18 mouse cellular contexts compared by ENCODE assay signal in genomic region chr13:91649926-91650325, GRCm38 (mm10).
DNase-seq lines count a peak whose midpoint lies in the region; ATAC-seq and TF ChIP-seq lines count a peak whose summit lies in the region.
"Had no signal": no experiment of that assay in that cellular context is flagged by ENCODE, and none has a peak within 500 bp of the region (broad histone marks: within the 10 kb centered on the region; RNA-seq: fewer than 3 reads in every experiment).

No protein-coding gene starts in this region.

- ATAC-seq in kidney, embryonic 15.5 days (replicated peaks; ENCODE audit: low FRiP score): peak; percentile 70
- ATAC-seq in monocyte, adult 5-6 weeks (replicated peaks; ENCODE audit: insufficient number of reproducible peaks, low FRiP score, low TSS enrichment, poor library complexity, severe bottlenecking): no peak
- ATAC-seq: forebrain, embryonic 13.5 days; hindbrain, postnatal 0 days had no signal

- no peak for TF ChIP-seq CTCF in embryonic fibroblast, embryonic 13.5 days (IDR thresholded peaks at IDR 0.05; ENCODE audit: borderline replicate concordance, insufficient read depth, low read length)

- peak; percentile 44; the same call in 1 of the 2 replicates for TF ChIP-seq POLR2A in embryonic fibroblast, embryonic 13.5 days (IDR thresholded peaks at IDR 0.05; ENCODE audit: low read depth, low read length)

- no peak overlapping the region for H3K4me3 ChIP-seq in embryonic fibroblast, embryonic 13.5 days (ENCODE audit: insufficient read depth, low read length)
- H3K4me3 ChIP-seq in kidney, embryonic 15.5 days (replicated peaks): no peak overlapping the region
- H3K4me3 ChIP-seq: embryonic facial prominence, embryonic 15.5 days; forebrain, embryonic 13.5 days; limb, embryonic 15.5 days; midbrain, embryonic 10.5 days had no signal

- no peaks in the 10 kb centered on the region for H3K9me3 ChIP-seq in kidney, embryonic 15.5 days (replicated peaks)
- H3K9me3 ChIP-seq: embryonic facial prominence, embryonic 15.5 days; forebrain, embryonic 13.5 days; limb, embryonic 15.5 days; midbrain, embryonic 10.5 days had no signal

- no peaks in the 10 kb centered on the region for H3K27me3 ChIP-seq in kidney, embryonic 15.5 days
- H3K27me3 ChIP-seq: embryonic facial prominence, embryonic 15.5 days; forebrain, embryonic 13.5 days; limb, embryonic 15.5 days had no signal

- no peak overlapping the region for H3K9ac ChIP-seq in kidney, embryonic 15.5 days
- H3K9ac ChIP-seq: embryonic facial prominence, embryonic 15.5 days; forebrain, embryonic 13.5 days; limb, embryonic 15.5 days had no signal

- WGBS in kidney, embryonic 15.5 days: 63% methylated on average over 7 of the region's 7 CpGs

- no peak overlapping the region for H3K4me2 ChIP-seq in kidney, embryonic 15.5 days
- H3K4me2 ChIP-seq: embryonic facial prominence, embryonic 15.5 days; forebrain, embryonic 13.5 days; limb, embryonic 15.5 days had no signal

- DNase-seq in urinary bladder, postnatal 14 days (ENCODE audit: low spot score): peak; percentile 9
- DNase-seq in urinary bladder, postnatal 4 days (ENCODE audit: low spot score in 2 of 2): no peak
- no peak for DNase-seq in urinary bladder, postnatal 10 days (ENCODE audit: low spot score)
- DNase-seq in frontal cortex, postnatal 10 days (ENCODE audit: low spot score in 2 of 2): no peak
- DNase-seq in cerebellum, adult 9-10 months: no peak
- DNase-seq: adrenal gland, postnatal 14 days; cerebellum, adult 2 months; lung, adult 18-20 months; lung, postnatal 36 days; right cerebral cortex, postnatal 4 days had no signal

- no peaks in the 10 kb centered on the region for H3K4me1 ChIP-seq in embryonic fibroblast, embryonic 13.5 days (ENCODE audit: control insufficient read depth, insufficient read depth, low read length)
- no peaks in the 10 kb centered on the region for H3K4me1 ChIP-seq in kidney, embryonic 15.5 days
- H3K4me1 ChIP-seq: embryonic facial prominence, embryonic 15.5 days; forebrain, embryonic 13.5 days; limb, embryonic 15.5 days had no signal

- H3K36me3 ChIP-seq in kidney, embryonic 15.5 days: no peaks in the 10 kb centered on the region

- H3K27ac ChIP-seq in embryonic fibroblast, embryonic 13.5 days (ENCODE audit: insufficient read depth, low read length): no peak overlapping the region
- no peak overlapping the region for H3K27ac ChIP-seq in kidney, embryonic 15.5 days
- H3K27ac ChIP-seq: embryonic facial prominence, embryonic 15.5 days; forebrain, embryonic 13.5 days; hindbrain, postnatal 0 days; limb, embryonic 15.5 days; midbrain, embryonic 10.5 days had no signal
